Mouse (Mus musculus) hindbrain, embryonic 16.5 days (tissue): ENCODE results near the gene Ndel1. TPM values are rescaled to one million over a fixed set of nuclear protein-coding genes. Genes with fewer than 3 reads are reported as not detected.
A peak's percentile ranks its signal among the peaks of the same experiment; 100 is the strongest.

Source experiments
- ATAC-seq: fragments of 200-750 bp; cut with Nextera tagmentation; 2 replicates; pipeline ENCODE4 v1.8.0; 2017; ENCODE audit warnings: moderate TSS enrichment, moderate library complexity
- H3K27ac ChIP-seq: fragments of 300-500 bp; sonication (generic); 2 replicates; pipeline ENCODE4 v1.5.1; 2014; ENCODE audit warnings: low read depth, mild to moderate bottlenecking, control low read depth, low read length, moderate library complexity
- H3K27me3 ChIP-seq: fragments of 300-500 bp; sonication (generic); replicated peaks from 2 replicates; pipeline ENCODE4 v1.6.1; 2014; ENCODE audit warnings: low read length; ENCODE audit not compliant: control insufficient read depth, insufficient read depth
- H3K36me3 ChIP-seq: fragments of 300-500 bp; sonication (generic); 2 replicates; pipeline ENCODE4 v1.6.1; 2014; ENCODE audit warnings: mild to moderate bottlenecking, low read length, moderate library complexity, mixed read lengths; ENCODE audit not compliant: control insufficient read depth, insufficient read depth
- H3K4me1 ChIP-seq: fragments of 300-500 bp; sonication (generic); 2 replicates; pipeline ENCODE4 v1.6.1; 2014; ENCODE audit warnings: low read depth, low read length; ENCODE audit not compliant: control insufficient read depth, insufficient read depth
- H3K4me2 ChIP-seq: fragments of 300-500 bp; sonication (generic); 2 replicates; pipeline ENCODE4 v1.6.1; 2014; ENCODE audit warnings: mild to moderate bottlenecking, low read length, control low read depth, moderate library complexity
- H3K4me3 ChIP-seq: fragments of 300-500 bp; sonication (generic); 2 replicates; pipeline ENCODE4 v1.5.1; 2014; ENCODE audit warnings: mild to moderate bottlenecking, low read length, control low read depth, moderate library complexity
- H3K9ac ChIP-seq: fragments of 300-500 bp; sonication (generic); 2 replicates; pipeline ENCODE4 v1.6.1; 2014; ENCODE audit warnings: low read depth, mild to moderate bottlenecking, control low read depth, low read length, moderate library complexity
- H3K9me3 ChIP-seq: fragments of 300-500 bp; sonication (generic); 2 replicates; pipeline ENCODE4 v1.6.1; 2014; ENCODE audit warnings: mild to moderate bottlenecking, low read length, moderate library complexity; ENCODE audit not compliant: control insufficient read depth
- WGBS: fragments of 180-500 bp; shearing (Covaris S2); extraction: QIAGEN DNeasy Blood & Tissue Kit; methylation state at CpG from one replicate; pipeline ENCODE4 v1.1.7; 2014; 5-methylcytosine and 5-hydroxymethylcytosine counted together
- polyA plus RNA-seq: library from polyadenylated mRNA; unstranded; fragments of >200 nt; fragmentation: Nextera tagmentation; extraction: Ambion mirVana; gene quantifications from 2 replicates; pipeline ENCODE4 v1.2.1, GENCODE M21; 2015

The Ndel1 gene
- polyA plus RNA-seq, 1 experiment from 2014 or later, result 112 TPM

DNA sequence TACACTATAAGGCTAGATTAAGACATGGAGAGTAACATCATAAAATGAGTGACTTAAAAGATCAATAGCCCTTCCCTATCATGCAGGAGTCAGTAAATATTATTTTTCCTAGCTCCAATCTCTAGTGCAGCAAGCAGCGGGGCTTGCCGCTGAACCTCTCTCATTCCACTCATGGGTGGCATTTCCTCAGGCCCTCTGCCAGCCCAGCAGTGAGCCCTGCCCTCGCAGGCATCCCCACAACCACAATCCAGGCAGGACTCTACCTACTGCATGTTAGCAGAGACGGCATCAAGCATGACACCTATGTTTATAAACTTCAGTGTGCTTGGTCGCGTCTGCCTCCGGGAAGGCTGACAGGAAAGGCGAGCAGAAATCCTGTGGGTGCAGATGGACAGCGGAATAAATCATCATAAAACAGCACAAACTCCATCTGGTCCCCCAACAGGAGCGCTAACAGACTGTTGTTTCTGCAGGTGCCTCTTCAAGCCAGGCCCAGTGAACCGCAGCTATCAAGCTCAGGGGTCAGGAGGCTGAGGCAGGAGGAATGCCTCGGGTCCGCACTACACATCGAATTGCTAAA lies 52.3 kb downstream of the Ndel1 start:
- peaks cover 40% of the 10 kb centered on the region for H3K36me3 ChIP-seq

GRCm38 (mm10) chr11:68818416-68818815 lies 53.2 kb downstream of the Ndel1 start:
- H3K36me3 ChIP-seq, result peaks cover 46% of the 10 kb centered on the region
- WGBS, result 90% methylated on average over 8 of the region's 8 CpGs
- no peak overlapping the region for H3K4me3 ChIP-seq

More for the DNA sequence above, 52.3 kb downstream of the Ndel1 start:
- Histone ChIP-seq H3K4me2 (no peak overlapping the region), H3K4me3 (no peak overlapping the region), H3K9ac (no peak overlapping the region), H3K27me3 (no peaks in the 10 kb centered on the region), H3K27ac (no peak overlapping the region), H3K9me3 (no peaks in the 10 kb centered on the region), H3K4me1 (no peaks in the 10 kb centered on the region)
- 86% methylated on average over 14 of the region's 14 CpGs for WGBS
- ATAC-seq, result no peak

DNA sequence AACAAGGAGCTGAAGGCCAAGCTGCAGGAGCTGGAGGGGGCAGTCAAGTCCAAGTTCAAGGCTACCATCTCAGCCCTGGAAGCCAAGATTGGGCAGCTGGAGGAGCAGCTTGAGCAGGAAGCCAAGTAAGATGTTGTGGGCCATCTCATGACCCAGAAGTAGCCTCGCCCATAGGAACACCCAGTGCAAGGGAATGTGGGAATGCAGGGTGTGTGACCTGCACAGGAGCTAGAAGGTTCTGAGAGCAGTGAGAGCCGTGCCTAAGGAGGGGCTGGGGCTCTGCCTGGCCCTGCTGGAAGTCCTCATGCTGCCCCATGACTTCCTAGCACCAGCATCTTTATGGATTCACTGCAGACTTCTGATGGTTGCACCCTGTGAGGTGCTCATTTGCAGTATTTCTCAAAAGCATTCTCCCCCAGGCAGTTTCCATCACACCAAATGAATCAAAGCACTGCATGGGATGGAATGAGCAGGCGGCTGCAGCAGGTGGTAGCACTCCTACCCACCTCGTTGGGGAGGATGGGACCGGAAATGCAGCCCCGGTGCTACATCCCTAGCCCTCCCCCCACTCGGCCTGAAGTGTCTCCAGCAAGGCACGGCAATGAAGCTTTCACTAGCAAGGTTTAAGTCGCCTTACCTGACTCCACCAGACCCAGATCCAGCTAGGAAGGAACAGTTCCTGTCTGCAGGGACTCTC lies 59.6 kb downstream of the Ndel1 start:
- Histone ChIP-seq H3K36me3 (peaks cover 76% of the 10 kb centered on the region), H3K9ac (no peak overlapping the region), H3K27ac (no peak overlapping the region), H3K27me3 (no peaks in the 10 kb centered on the region), H3K4me3 (no peak overlapping the region), H3K4me2 (no peak overlapping the region), H3K4me1 (no peaks in the 10 kb centered on the region), H3K9me3 (no peaks in the 10 kb centered on the region)
- WGBS, result 88% methylated on average over 9 of the region's 9 CpGs
- ATAC-seq, result no peak

More at GRCm38 (mm10) chr11:68818416-68818815, 53.2 kb downstream of the Ndel1 start:
- Histone ChIP-seq H3K27ac (no peak overlapping the region), H3K4me1 (no peaks in the 10 kb centered on the region), H3K27me3 (no peaks in the 10 kb centered on the region), H3K9ac (no peak overlapping the region), H3K4me2 (no peak overlapping the region), H3K9me3 (no peaks in the 10 kb centered on the region)
- ATAC-seq, result no peak

DNA sequence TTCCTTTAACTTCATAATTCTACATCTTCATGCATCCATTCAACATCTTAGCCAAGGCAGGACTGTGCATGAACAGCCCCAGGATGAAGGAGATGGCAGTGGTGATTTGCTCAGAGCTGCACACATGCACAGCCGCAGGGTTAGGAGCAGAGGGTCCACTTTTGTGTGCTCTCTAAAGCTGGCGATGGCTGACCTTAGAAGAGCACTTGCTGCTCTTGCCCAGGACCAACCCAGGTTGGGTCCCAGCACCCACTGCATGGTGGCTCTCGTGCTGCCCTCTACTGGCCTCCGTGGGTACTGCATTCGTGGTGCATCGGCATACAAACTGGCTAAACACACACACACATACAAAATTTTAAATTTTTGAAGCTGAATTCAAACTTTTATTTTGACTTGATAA lies 63.9 kb downstream of the Ndel1 start:
- Histone ChIP-seq H3K9ac (no peak overlapping the region), H3K9me3 (no peaks in the 10 kb centered on the region), H3K36me3 (peaks cover 76% of the 10 kb centered on the region), H3K4me1 (no peaks in the 10 kb centered on the region), H3K27me3 (no peaks in the 10 kb centered on the region), H3K4me3 (no peak overlapping the region), H3K4me2 (no peak overlapping the region), H3K27ac (no peak overlapping the region)
- peak; percentile 20; the same call in 1 of the 2 replicates for ATAC-seq
- 37% methylated on average over 6 of the region's 6 CpGs for WGBS

DNA sequence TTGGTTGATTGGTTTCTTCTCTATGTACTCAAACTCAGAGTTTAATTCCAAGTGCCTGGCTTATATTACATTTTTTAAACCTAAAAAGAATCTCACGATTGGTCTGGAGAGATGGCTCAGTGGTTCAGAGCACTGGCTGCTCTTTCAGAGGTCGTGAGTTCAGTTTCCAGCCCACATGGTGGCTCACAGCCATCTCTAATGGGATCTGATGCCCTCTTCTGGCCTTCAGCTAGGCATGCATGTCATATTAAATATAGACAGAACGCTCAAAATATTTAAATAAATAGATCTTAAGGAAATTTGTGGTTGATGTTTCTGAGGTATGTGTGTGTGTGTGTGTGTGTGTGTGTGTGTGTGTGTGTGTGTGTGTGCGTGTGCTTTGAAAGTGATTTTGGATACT lies 66.5 kb downstream of the Ndel1 start:
- H3K9ac ChIP-seq, result no peak overlapping the region
- peaks cover 80% of the 10 kb centered on the region for H3K36me3 ChIP-seq
- 75% methylated on average over 4 of the region's 4 CpGs for WGBS
- H3K27ac ChIP-seq, result no peak overlapping the region
- no peak overlapping the region for H3K4me3 ChIP-seq
- ATAC-seq, result no peak
- no peaks in the 10 kb centered on the region for H3K9me3 ChIP-seq
- H3K4me1 ChIP-seq, result no peaks in the 10 kb centered on the region
- H3K4me2 ChIP-seq, result no peak overlapping the region
- no peaks in the 10 kb centered on the region for H3K27me3 ChIP-seq

GRCm38 (mm10) chr11:68798258-68798657 lies 73.4 kb downstream of the Ndel1 start:
- Histone ChIP-seq H3K4me3 (no peak overlapping the region), H3K9ac (no peak overlapping the region), H3K4me2 (no peak overlapping the region), H3K36me3 (peaks cover 72% of the 10 kb centered on the region), H3K4me1 (no peaks in the 10 kb centered on the region), H3K27me3 (no peaks in the 10 kb centered on the region), H3K27ac (no peak overlapping the region), H3K9me3 (no peaks in the 10 kb centered on the region)
- 95% methylated on average over 10 of the region's 10 CpGs for WGBS
- no peak for ATAC-seq

DNA sequence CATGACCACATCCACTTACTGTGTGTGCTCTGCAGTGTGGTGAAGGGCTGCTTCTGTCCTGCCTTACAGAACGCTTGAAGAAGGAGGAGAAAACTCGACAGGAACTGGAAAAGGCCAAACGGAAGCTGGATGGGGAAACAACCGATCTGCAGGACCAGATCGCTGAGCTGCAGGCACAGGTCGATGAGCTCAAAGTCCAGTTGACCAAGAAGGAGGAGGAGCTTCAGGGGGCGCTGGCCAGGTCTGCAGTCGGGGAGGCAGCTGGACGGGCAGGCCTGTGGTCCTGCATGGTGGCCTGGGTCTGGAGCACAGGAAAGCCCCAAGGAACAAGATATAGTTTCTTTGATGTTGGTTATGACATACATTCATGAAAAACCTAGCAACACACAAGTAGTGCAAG lies 79.9 kb downstream of the Ndel1 start:
- 91% methylated on average over 9 of the region's 9 CpGs for WGBS
- no peak for ATAC-seq
- H3K27ac ChIP-seq, result no peak overlapping the region
- peaks cover 74% of the 10 kb centered on the region for H3K36me3 ChIP-seq
- no peak overlapping the region for H3K4me2 ChIP-seq
- H3K4me3 ChIP-seq, result no peak overlapping the region
- no peaks in the 10 kb centered on the region for H3K9me3 ChIP-seq
- no peak overlapping the region for H3K9ac ChIP-seq
- H3K4me1 ChIP-seq, result no peaks in the 10 kb centered on the region
- H3K27me3 ChIP-seq, result no peaks in the 10 kb centered on the region

DNA sequence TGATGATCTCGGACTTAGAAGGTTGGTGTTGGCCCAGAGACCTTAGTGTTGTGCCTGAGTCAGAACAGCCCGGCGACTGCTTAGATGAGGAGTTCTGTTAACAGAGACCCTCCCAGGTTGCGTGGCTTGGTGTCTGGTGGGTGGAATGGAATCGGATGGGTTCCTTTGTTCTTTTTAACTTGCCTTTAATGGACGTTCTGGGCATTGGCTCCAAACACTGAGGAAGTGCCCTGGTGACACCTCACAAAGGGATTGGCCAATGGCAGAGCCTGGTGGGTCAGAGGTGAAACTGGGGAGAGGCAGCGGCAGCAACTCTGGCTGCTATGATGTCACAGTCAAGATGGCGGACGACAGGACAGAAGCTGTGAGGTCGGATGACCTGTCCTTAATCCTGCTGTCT lies 80.9 kb downstream of the Ndel1 start:
- peaks cover 77% of the 10 kb centered on the region for H3K36me3 ChIP-seq
- no peaks in the 10 kb centered on the region for H3K4me1 ChIP-seq
- H3K9me3 ChIP-seq, result no peaks in the 10 kb centered on the region
- 85% methylated on average over 10 of the region's 10 CpGs for WGBS
- no peak overlapping the region for H3K4me2 ChIP-seq
- H3K9ac ChIP-seq, result no peak overlapping the region
- no peak overlapping the region for H3K27ac ChIP-seq
- ATAC-seq, result no peak
- no peak overlapping the region for H3K4me3 ChIP-seq
- H3K27me3 ChIP-seq, result no peaks in the 10 kb centered on the region

GRCm38 (mm10) chr11:68787222-68787621 lies 84.4 kb downstream of the Ndel1 start:
- Histone ChIP-seq H3K36me3 (peaks cover 67% of the 10 kb centered on the region), H3K4me2 (no peak overlapping the region), H3K27ac (no peak overlapping the region), H3K4me1 (no peaks in the 10 kb centered on the region), H3K4me3 (no peak overlapping the region), H3K27me3 (no peaks in the 10 kb centered on the region), H3K9ac (no peak overlapping the region), H3K9me3 (no peaks in the 10 kb centered on the region)
- no peak for ATAC-seq
- 81% methylated on average over 9 of the region's 9 CpGs for WGBS
